Mouse (Mus musculus) thymus, adult 2 months (tissue): ENCODE results near the gene Tmem86b.

ENCODE experiments used
- CTCF ChIP-seq: fragments of 200-500 bp; IDR thresholded peaks from 2 replicates; pipeline ENCODE4 v1.5.1; 2012; ENCODE audit warnings: mild to moderate bottlenecking, control low read depth, low read length, moderate library complexity, borderline replicate concordance; ENCODE audit not compliant: control insufficient read depth, poor library complexity, insufficient read depth; ENCODE audit errors: extremely low read depth
- POLR2A ChIP-seq: fragments of 200-500 bp; IDR thresholded peaks from 2 replicates; pipeline ENCODE4 v1.6.1; 2012; ENCODE audit warnings: mild to moderate bottlenecking, low read length, control low read depth, moderate library complexity; ENCODE audit not compliant: control insufficient read depth, poor library complexity, insufficient read depth; ENCODE audit errors: extremely low read depth

- TF ChIP-seq CTCF, result no peak
- TF ChIP-seq POLR2A, result no peak
Measured at GRCm38 (mm10) chr7:4623544-4624189, 7.6 kb downstream of the Tmem86b start.
